In genomic region chr7:126503273-126503878, GRCm38 (mm10) we compare ENCODE assay signal across 8 mouse cellular contexts. TPM values are rescaled to one million over a fixed set of nuclear protein-coding genes. Genes with fewer than 3 reads are reported as not detected.
DNase-seq lines count a peak whose midpoint lies in the region; ATAC-seq and TF ChIP-seq lines count a peak whose summit lies in the region.

TSS of gene Atxn2l (minus strand) at chr7:126503437.

- ATAC-seq in heart, embryonic 15.5 days (replicated peaks; ENCODE audit: insufficient number of reproducible peaks, insufficient read depth, low FRiP score, low read depth) = peak; percentile 87
- ATAC-seq in liver, embryonic 14.5 days (ENCODE audit: insufficient read depth) = peak; percentile 77
- ATAC-seq in neural tube, embryonic 11.5 days (ENCODE audit: insufficient read depth, low FRiP score, low TSS enrichment) = peak; percentile 74
- ATAC-seq in stomach, postnatal 0 days (ENCODE audit: low FRiP score, low TSS enrichment) = peak; percentile 94

- peak within 1 kb of the TSS; percentile 99 for H3K9ac ChIP-seq in heart, embryonic 15.5 days
- peak within 1 kb of the TSS; percentile 97 for H3K9ac ChIP-seq in liver, embryonic 14.5 days (replicated peaks)
- peak within 1 kb of the TSS; percentile 98 for H3K9ac ChIP-seq in neural tube, embryonic 11.5 days (ENCODE audit: low read length)
- peak within 1 kb of the TSS; percentile 99 for H3K9ac ChIP-seq in stomach, postnatal 0 days (ENCODE audit: low read length)

- peak within 1 kb of the TSS; percentile 98 for H3K27ac ChIP-seq in forebrain, embryonic 10.5 days
- peak within 1 kb of the TSS; percentile 99 for H3K27ac ChIP-seq in heart, embryonic 15.5 days
- peak within 1 kb of the TSS; percentile 95 for H3K27ac ChIP-seq in liver, embryonic 14.5 days
- peak within 1 kb of the TSS; percentile 94 for H3K27ac ChIP-seq in neural tube, embryonic 11.5 days (ENCODE audit: low read depth, low read length)
- H3K27ac ChIP-seq in stomach, postnatal 0 days (replicated peaks) = peak within 1 kb of the TSS; percentile 100

- H3K36me3 ChIP-seq in forebrain, embryonic 10.5 days (replicated peaks) = peaks cover 30% of the 10 kb centered on the region
- peaks cover 28% of the 10 kb centered on the region for H3K36me3 ChIP-seq in heart, embryonic 15.5 days
- peaks cover 28% of the 10 kb centered on the region for H3K36me3 ChIP-seq in liver, embryonic 14.5 days (replicated peaks; ENCODE audit: control insufficient read depth, insufficient read depth, low read depth)
- peaks cover 13% of the 10 kb centered on the region for H3K36me3 ChIP-seq in neural tube, embryonic 11.5 days (ENCODE audit: control insufficient read depth, insufficient read depth, low read length)
- H3K36me3 ChIP-seq in stomach, postnatal 0 days (ENCODE audit: control insufficient read depth, insufficient read depth, low read length) = peaks cover 23% of the 10 kb centered on the region

- no peaks in the 10 kb centered on the region for H3K9me3 ChIP-seq in forebrain, embryonic 10.5 days
- no peaks in the 10 kb centered on the region for H3K9me3 ChIP-seq in heart, embryonic 15.5 days (replicated peaks)
- no peaks in the 10 kb centered on the region for H3K9me3 ChIP-seq in liver, embryonic 14.5 days (ENCODE audit: control insufficient read depth, low read length)
- H3K9me3 ChIP-seq in neural tube, embryonic 11.5 days (ENCODE audit: control insufficient read depth, low read length) = no peaks in the 10 kb centered on the region
- H3K9me3 ChIP-seq in stomach, postnatal 0 days (ENCODE audit: control insufficient read depth, low read length) = no peaks in the 10 kb centered on the region

- peak within 1 kb of the TSS; percentile 80 for H3K4me3 ChIP-seq in forebrain, embryonic 10.5 days
- peak within 1 kb of the TSS; percentile 72 for H3K4me3 ChIP-seq in heart, embryonic 15.5 days
- H3K4me3 ChIP-seq in liver, embryonic 14.5 days (ENCODE audit: insufficient read depth in 1 of 2, low read depth in 2 of 2, low read length in 2 of 2) = peak within 1 kb of the TSS; percentile 92 to 98
- H3K4me3 ChIP-seq in neural tube, embryonic 11.5 days (ENCODE audit: low read depth, low read length) = peak within 1 kb of the TSS; percentile 99
- peak within 1 kb of the TSS; percentile 100 for H3K4me3 ChIP-seq in stomach, postnatal 0 days (ENCODE audit: low read depth, low read length)

- peak; percentile 61 for TF ChIP-seq EP300 in liver, embryonic 14.5 days (IDR thresholded peaks at IDR 0.05; ENCODE audit: low read depth)
- peak; percentile 91 for TF ChIP-seq EP300 in stomach, postnatal 0 days (optimal IDR thresholded peaks at IDR 0.05)

- peak within 1 kb of the TSS; percentile 85 for H3K4me2 ChIP-seq in heart, embryonic 15.5 days
- peak within 1 kb of the TSS; percentile 81 for H3K4me2 ChIP-seq in liver, embryonic 14.5 days (ENCODE audit: low read depth)
- peak within 1 kb of the TSS; percentile 83 for H3K4me2 ChIP-seq in neural tube, embryonic 11.5 days (ENCODE audit: low read depth)
- peak within 1 kb of the TSS; percentile 69 for H3K4me2 ChIP-seq in stomach, postnatal 0 days (replicated peaks; ENCODE audit: low read depth)

- peak; percentile 97 to 98 for DNase-seq in CD8-positive naive resting alpha-beta T cell, adult 2 months (ENCODE audit: low read depth in 2 of 2, low spot score in 2 of 2)
- peak; percentile 99 for DNase-seq in c-Kit-positive CD71-negative TER-119-negative erythroid progenitor cells, embryonic 14.5 days (ENCODE audit: low read depth)
- peak; percentile 99 for DNase-seq in forebrain, embryonic 10.5 days (ENCODE audit: extremely low spot score, low spot score)
- peak; percentile 99 for DNase-seq in kidney, postnatal 25 days
- peak; percentile 95 to 96 (median 95) for DNase-seq in liver, embryonic 14.5 days (ENCODE audit: low read depth in 3 of 3, low spot score in 3 of 3)
- DNase-seq in neural tube, embryonic 11.5 days (ENCODE audit: low spot score) = peak; percentile 100
- peak; percentile 100 for DNase-seq in stomach, postnatal 0 days (ENCODE audit: low spot score)

- TF ChIP-seq CTCF in liver, embryonic 14.5 days (IDR thresholded peaks at IDR 0.05; ENCODE audit: low read depth) = peak; percentile 51
- TF ChIP-seq CTCF in stomach, postnatal 0 days (IDR thresholded peaks at IDR 0.05; ENCODE audit: low read depth) = peak; percentile 69

- peaks cover 17% of the 10 kb centered on the region for H3K4me1 ChIP-seq in forebrain, embryonic 10.5 days
- peaks cover 16% of the 10 kb centered on the region for H3K4me1 ChIP-seq in heart, embryonic 15.5 days (replicated peaks)
- peaks cover 5 to 6% of the 10 kb centered on the region in 2 experiments; a peak in 3 of 4 replicates for H3K4me1 ChIP-seq in liver, embryonic 14.5 days (replicated peaks; ENCODE audit: control insufficient read depth in 2 of 2, insufficient read depth in 2 of 2, low read length in 1 of 2)
- peaks cover 6% of the 10 kb centered on the region for H3K4me1 ChIP-seq in neural tube, embryonic 11.5 days (ENCODE audit: control insufficient read depth, insufficient read depth, low read length)
- no peaks in the 10 kb centered on the region for H3K4me1 ChIP-seq in stomach, postnatal 0 days (replicated peaks; ENCODE audit: control insufficient read depth, insufficient read depth)

- no peaks in the 10 kb centered on the region for H3K27me3 ChIP-seq in forebrain, embryonic 10.5 days (ENCODE audit: poor library complexity, severe bottlenecking)
- H3K27me3 ChIP-seq in heart, embryonic 15.5 days = no peaks in the 10 kb centered on the region
- no peaks in the 10 kb centered on the region for H3K27me3 ChIP-seq in liver, embryonic 14.5 days (ENCODE audit: control insufficient read depth, insufficient read depth, low read length)
- no peaks in the 10 kb centered on the region for H3K27me3 ChIP-seq in neural tube, embryonic 11.5 days (ENCODE audit: control insufficient read depth, insufficient read depth, low read length)
- no peaks in the 10 kb centered on the region for H3K27me3 ChIP-seq in stomach, postnatal 0 days (ENCODE audit: control insufficient read depth, insufficient read depth, low read length)

- under 1% methylated on average over 64 of the region's 72 CpGs for WGBS in forebrain, embryonic 10.5 days
- under 1% methylated on average over 64 of the region's 72 CpGs for WGBS in heart, embryonic 15.5 days
- under 1% methylated on average over 61 of the region's 72 CpGs for WGBS in liver, embryonic 14.5 days (ENCODE audit: insufficient replicate concordance)
- WGBS in neural tube, embryonic 11.5 days = under 1% methylated on average over 66 of the region's 72 CpGs
- under 1% methylated on average over 37 of the region's 72 CpGs for WGBS in stomach, postnatal 0 days

RNA-seq across cellular contexts. Expression of gene Atxn2l, which starts in this region (rescaled TPM):
- polyA plus RNA-seq in forebrain, embryonic 10.5 days (2016; fragmentation: Nextera tagmentation; extraction: Ambion mirVana) = 49.0 and 55.3 TPM in 2 replicates
- 31.0 and 42.0 TPM in 2 replicates for polyA plus RNA-seq in heart, embryonic 15.5 days (2015; fragmentation: Nextera tagmentation; extraction: Ambion mirVana)
- 41.3 and 42.9 TPM in 2 replicates for polyA plus RNA-seq in liver, embryonic 14.5 days (2012; rRNA removed)
- polyA plus RNA-seq in liver, embryonic 14.5 days (2014; fragmentation: Nextera tagmentation; extraction: Ambion mirVana) = 17.3 and 24.3 TPM in 2 replicates
- polyA plus RNA-seq in neural tube, embryonic 11.5 days (2014; fragmentation: Nextera tagmentation; extraction: Ambion mirVana) = 62.2 and 64.2 TPM in 2 replicates
- 16.9 and 19.6 TPM in 2 replicates for polyA plus RNA-seq in stomach, postnatal 0 days (2015; fragmentation: Nextera tagmentation; extraction: Ambion mirVana)

Comparison
In these comparisons a context has a peak if more than half of its experiments do, and no peak if none do; other contexts are left out.
1. Peak in every context shown above with its lines: DNase-seq, ATAC-seq, H3K4me3 ChIP-seq and H3K27ac ChIP-seq.